Mouse (Mus musculus): ENCODE measurements around the gene Calcrl.

Calcrl gene

GRCm38 (mm10) chr2:84425138-84425537 lies at the start of gene Calcrl:
Calcrl (minus strand) TSS chr2:84425411.
- in situ Hi-C loops (cut with MseI, MboI): loop anchor here in 1 of 2 experiments (25.0 kb wide), 2 partner anchors 388 to 613 kb away; partner anchors contain the start of gene Fam171b

- in situ Hi-C loops (cut with MseI, MboI): no loop called here
Observed at GRCm38 (mm10) chr2:84474651-84475050, 49.4 kb upstream of the Calcrl start.

DNA sequence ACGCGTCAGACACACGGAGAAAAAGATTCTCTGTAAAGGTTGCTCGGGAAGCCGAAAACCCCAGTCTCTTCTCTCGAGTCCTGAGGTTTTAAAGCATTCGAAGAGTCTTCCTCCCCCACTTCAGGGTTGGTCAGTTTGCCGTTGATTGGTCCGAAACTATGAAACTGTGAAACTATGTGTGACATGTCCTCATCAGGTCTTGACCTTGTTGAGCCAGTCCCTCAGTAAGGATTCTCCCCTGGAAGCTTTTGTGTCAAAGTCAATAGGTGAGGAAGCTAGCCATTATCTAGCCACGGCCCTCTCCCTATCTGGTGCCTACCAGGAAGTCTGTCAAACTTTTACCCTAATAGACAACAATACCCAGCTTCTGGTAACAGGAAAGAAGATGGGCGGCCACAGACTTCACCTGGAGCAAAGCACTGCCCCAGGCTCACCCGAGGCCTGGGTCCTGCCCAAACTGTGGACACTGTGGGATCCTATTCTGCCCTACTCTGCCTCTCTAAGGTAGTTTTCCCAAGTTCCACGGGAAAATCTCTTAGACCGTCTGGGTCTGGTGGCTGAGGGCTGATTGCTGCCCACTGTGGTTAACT lies 48.8 kb upstream of the Calcrl start:
- in situ Hi-C loops (cut with MseI, MboI): no loop called here

DNA sequence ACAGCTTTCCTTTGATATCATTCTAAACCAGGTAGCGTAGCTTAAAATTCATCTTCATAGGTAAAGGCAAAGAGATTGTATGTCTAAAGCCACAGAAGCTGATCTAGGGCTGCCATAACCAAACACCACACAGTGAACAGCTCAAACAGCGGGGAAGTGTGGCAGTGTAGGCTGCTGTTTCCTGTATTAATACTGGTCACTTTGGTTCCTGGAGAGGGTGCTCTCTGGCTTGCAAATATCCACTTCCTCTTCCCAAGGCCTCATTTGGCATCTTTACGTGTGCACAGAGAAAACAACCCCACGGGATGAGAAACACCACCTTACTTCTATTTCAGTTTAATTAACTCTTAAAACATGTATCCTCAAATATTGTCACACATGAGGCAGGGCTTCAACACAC lies 42.2 kb upstream of the Calcrl start:
- in situ Hi-C loops (cut with MseI, MboI): loop anchor here in 1 of 2 experiments (10.0 kb wide), 1 partner anchor 187 kb away; the partner anchor contains the start of genes Btbd18 and Ctnnd1

DNA sequence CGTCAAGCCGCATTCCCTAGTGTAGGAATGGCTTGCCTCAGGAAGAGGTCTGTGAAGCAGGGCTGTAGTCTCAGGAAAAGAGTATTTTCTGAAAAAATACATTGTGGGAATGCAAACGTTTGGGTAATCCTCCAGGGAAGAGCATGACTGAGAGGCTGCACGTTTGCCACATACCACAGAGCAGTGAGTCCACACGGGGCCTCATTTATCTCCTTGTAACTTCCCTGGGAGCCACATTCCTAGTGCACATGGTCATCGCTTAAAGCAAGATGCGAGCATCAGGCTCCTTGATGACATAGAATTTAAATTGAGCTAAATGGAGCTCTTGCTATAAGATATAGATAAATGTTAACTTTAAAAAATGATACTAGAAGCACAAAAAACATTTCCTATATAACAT lies 39.7 kb upstream of the Calcrl start:
- in situ Hi-C loops (cut with MseI, MboI): loop anchor here in 1 of 2 experiments (10.0 kb wide), 1 partner anchor 190 kb away; the partner anchor contains the start of genes Btbd18 and Ctnnd1

- in situ Hi-C loops (cut with MseI, MboI): loop anchor here in 1 of 2 experiments (10.0 kb wide), 1 partner anchor 192 kb away; the partner anchor contains the start of genes Btbd18 and Ctnnd1
Observed at GRCm38 (mm10) chr2:84462411-84462810, 37.2 kb upstream of the Calcrl start.

DNA sequence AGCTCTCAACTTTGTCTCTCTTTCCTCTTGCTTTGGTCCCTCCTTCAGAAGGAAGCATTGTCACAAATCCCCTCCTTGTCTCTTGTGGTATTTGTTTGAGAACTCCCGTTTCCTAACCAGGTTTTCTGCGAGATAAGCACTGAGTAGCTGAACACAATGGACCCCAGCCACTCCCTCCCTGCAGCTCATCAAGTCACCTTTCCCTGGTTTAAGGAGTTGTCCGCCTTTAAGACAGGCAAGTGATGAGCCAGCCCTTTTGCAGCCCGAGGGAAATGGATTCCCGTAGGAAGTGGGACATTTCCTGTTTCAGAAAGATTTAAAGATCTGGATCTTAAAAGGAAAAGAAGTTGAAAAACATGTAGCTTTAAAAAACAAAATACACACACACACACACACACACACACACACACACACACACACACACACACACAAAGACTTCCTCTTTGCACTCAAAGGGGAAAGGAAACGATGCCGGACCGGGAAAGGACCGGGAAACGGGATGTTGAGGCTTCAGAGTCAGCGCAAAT lies 34.5 kb upstream of the Calcrl start:
- in situ Hi-C loops (cut with MseI, MboI): loop anchor here (5.0 to 10.0 kb wide), 3 partner anchors 125 to 203 kb away; partner anchors contain the start of genes Btbd18 (in 1 of the 2) and Ctnnd1 (in 1 of the 2)

DNA sequence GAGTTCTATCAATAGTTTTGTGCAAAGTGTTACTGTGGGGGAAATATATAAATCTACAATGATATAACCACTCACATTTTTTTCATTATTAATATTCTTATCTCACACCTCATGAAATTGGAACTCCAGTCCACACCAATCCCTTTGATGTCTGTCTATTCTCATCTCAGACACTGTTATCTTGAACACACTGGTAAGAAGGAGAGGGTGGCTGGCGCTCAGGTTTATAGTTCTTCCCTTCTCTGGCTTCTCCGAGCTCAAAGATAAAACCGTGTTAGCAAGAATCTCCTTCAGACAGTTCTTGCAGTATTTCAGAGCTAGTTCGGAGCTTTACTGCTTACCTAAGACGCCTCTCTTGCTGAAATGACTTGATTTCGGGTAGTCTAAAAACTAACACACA lies 32.0 kb upstream of the Calcrl start:
- in situ Hi-C loops (cut with MseI, MboI): loop anchor here (5.0 to 10.0 kb wide), 2 partner anchors 128 to 205 kb away; no protein-coding TSS in a partner anchor

- in situ Hi-C loops (cut with MseI, MboI): loop anchor here (5.0 to 10.0 kb wide), 2 partner anchors 129 to 207 kb away; no protein-coding TSS in a partner anchor
Observed at GRCm38 (mm10) chr2:84455236-84455799, 30.1 kb upstream of the Calcrl start.

- in situ Hi-C loops (cut with MseI, MboI): loop anchor here (5.0 to 10.0 kb wide), 2 partner anchors 130 to 208 kb away; no protein-coding TSS in a partner anchor
Observed at GRCm38 (mm10) chr2:84454551-84455235, 29.5 kb upstream of the Calcrl start.

GRCm38 (mm10) chr2:84454051-84454450 lies 28.8 kb upstream of the Calcrl start:
- in situ Hi-C loops (cut with MseI, MboI): loop anchor here in 1 of 2 experiments (10.0 kb wide), 1 partner anchor 131 kb away; no protein-coding TSS in a partner anchor

DNA sequence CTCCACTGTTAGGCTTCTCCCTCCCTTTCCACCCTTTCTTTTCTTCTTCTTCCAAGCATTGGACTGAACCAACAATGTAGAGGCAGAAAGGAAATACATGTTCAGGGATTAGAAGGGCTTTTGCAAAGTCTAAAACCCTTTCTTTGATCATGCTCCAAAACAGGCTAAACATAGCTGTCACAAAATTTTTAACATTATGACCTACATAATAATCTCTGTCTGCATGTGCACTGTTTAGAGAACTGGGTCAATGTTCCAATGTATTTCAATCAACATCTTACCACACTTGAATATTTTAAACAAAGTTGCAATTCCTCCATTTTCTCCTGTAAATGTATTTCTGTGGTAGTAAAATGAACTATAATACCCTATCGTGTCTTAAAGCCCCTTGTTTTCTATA lies 20.3 kb upstream of the Calcrl start:
- in situ Hi-C loops (cut with MseI, MboI): loop anchor here in 1 of 2 experiments (25.0 kb wide), 2 partner anchors 408 to 633 kb away; partner anchors contain the start of gene Fam171b

DNA sequence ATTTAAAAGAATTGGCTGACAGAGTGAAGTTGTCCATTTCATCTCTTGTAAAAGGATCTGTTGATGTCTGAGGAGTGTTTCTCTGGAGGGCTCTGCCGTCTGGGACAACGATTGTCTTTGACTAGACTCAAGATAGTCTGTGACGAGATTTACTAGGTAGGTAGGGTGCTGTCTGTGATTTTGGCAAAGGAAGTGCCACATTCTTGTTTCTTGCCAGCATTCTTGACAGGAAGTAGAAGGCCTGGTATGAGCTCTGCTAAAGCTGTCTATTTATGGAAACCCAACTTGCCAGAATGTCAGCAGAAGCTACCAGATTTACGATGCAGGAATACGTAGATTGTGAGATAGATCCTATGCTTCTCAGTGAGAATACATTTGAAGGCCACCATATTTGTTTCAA lies 16.7 kb upstream of the Calcrl start:
- in situ Hi-C loops (cut with MseI, MboI): loop anchor here in 1 of 2 experiments (25.0 kb wide), 2 partner anchors 405 to 630 kb away; partner anchors contain the start of gene Fam171b

DNA sequence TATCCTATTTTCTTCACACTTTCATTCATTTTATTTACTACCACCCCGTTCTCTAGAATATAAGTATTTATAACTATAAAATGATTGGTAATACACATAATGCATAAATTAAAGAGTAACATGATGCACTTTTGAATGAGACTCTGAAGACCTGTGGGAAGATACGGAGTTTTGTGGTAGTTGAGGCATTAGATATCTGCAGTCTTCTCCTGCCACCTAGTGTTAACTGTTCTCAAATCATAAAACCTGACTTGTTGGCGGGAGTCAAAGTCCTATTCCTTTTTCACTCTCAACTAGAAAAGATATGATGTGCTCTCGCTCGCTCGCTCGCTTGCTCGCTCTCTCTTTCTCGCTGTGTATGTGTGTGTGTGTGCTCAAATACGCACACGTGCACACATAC lies 4.5 kb upstream of the Calcrl start:
- in situ Hi-C loops (cut with MseI, MboI): loop anchor here in 1 of 2 experiments (25.0 kb wide), 2 partner anchors 392 to 617 kb away; partner anchors contain the start of gene Fam171b

- in situ Hi-C loops (cut with MseI, MboI): loop anchor here in 1 of 2 experiments (25.0 kb wide), 2 partner anchors 392 to 617 kb away; partner anchors contain the start of gene Fam171b
Observed at GRCm38 (mm10) chr2:84428836-84429235, 3.6 kb upstream of the Calcrl start.

DNA sequence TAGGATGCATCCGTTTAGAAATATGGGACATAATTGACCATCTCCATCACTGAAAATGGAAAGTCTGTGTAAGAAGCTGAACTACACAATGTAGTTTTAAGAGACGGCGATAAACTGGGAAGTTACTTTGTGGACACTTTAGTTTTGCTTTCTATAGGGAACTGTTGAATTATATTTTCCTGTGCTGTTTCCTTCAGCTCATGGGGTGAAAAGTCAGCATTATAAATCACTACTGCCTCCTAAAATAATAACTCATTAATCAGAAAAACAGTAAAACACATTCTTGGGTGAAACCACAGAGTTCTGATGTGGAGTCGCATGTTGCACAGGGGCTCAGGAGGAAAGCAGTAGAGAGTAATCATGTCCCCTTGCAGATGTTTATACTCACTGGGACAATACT lies 1.3 kb upstream of the Calcrl start:
- in situ Hi-C loops (cut with MseI, MboI): loop anchor here in 1 of 2 experiments (25.0 kb wide), 2 partner anchors 389 to 614 kb away; partner anchors contain the start of gene Fam171b

DNA sequence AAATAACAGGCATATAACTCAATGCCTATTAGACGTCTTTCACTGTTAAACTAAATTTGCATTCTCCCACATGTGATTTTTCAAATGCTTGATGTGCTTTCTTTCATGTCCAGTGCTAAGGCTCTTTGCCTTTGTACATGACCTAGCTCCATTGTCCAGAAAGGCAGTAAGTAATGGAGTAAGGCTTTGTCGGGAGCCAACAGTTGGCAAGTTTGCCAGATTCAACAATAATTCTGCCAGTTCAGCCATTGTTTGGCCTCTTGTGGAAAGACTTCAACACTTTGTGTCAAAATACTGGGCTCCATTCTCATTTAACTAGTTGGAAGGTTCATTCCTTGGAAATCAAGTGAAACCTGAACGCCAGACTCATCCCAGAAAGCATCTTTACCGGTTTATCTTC lies 8.7 kb downstream of the Calcrl start:
- in situ Hi-C loops (cut with MseI, MboI): loop anchor here in 1 of 2 experiments (25.0 kb wide), 1 partner anchor 379 kb away; no protein-coding TSS in a partner anchor

DNA sequence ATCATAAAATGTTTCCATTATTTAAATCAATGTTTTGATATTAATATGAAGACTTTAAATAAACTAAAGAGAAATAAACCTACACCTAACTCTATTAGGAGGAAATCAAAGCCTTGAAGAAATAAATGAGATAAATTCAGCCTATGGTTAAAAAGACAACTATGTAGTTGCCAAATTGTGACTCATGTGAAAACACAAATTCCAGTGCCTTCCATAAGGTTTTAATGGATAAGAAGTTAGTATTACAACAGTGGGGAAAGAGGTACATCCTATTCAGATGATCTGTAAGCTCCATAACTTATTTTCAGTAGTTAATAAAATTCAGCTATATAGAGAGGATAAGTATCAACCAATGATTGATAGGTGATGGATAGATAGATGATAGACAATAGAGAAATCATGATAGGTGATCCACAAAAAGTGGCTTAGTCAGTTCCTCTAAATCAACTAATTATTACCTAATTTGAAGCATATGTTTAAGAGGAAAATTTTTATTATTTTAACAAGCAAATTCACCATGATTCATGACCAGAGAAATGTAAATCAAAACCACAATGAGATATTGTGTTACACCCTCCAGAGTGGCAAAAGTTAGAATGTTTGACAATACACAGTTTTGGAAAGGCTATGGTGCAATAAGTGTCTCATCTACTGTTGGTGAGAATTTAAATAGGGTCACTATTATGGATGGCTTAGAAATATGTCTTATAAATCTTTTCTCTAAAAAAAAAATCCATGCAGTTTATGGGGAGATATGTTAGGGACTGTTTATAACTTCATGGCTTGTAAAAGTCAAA lies 15.2 kb downstream of the Calcrl start:
- in situ Hi-C loops (cut with MseI, MboI): loop anchor here in 1 of 2 experiments (25.0 kb wide), 1 partner anchor 373 kb away; no protein-coding TSS in a partner anchor

- in situ Hi-C loops (cut with MseI, MboI): loop anchor here in 1 of 2 experiments (25.0 kb wide), 1 partner anchor 368 kb away; no protein-coding TSS in a partner anchor
Observed at GRCm38 (mm10) chr2:84404834-84405233, 20.4 kb downstream of the Calcrl start.

DNA sequence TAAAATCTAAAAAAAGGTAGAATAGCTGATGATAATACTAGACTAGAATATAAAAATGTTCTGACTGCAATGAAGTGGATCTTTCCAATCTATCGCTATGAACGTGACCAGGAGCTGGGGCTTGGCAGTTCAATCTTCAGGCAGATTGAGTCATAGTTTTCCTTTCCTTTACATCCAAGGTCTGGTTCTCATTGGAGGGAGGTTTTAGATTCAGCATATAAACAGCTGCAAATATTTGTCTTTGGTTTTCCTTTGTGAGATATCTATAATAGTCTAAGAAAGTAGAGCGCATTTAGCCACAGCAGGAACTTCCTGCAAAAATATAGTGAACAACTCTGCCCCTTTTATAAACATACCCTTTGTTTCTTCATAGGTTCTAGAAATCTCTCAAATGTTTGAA lies 22.5 kb downstream of the Calcrl start:
- in situ Hi-C loops (cut with MseI, MboI): loop anchor here in 1 of 2 experiments (25.0 kb wide), 1 partner anchor 365 kb away; no protein-coding TSS in a partner anchor

All from mouse trophoblast stem cell (cell line).